Mouse (Mus musculus) layer of hippocampus, adult 9-10 months (tissue): ENCODE results near the gene Arl5a.

Source experiments
- DNase-seq: peaks from one replicate; pipeline ENCODE4 v3.0.0; 2022; ENCODE audit warnings: low spot score

The Arl5a gene

DNA sequence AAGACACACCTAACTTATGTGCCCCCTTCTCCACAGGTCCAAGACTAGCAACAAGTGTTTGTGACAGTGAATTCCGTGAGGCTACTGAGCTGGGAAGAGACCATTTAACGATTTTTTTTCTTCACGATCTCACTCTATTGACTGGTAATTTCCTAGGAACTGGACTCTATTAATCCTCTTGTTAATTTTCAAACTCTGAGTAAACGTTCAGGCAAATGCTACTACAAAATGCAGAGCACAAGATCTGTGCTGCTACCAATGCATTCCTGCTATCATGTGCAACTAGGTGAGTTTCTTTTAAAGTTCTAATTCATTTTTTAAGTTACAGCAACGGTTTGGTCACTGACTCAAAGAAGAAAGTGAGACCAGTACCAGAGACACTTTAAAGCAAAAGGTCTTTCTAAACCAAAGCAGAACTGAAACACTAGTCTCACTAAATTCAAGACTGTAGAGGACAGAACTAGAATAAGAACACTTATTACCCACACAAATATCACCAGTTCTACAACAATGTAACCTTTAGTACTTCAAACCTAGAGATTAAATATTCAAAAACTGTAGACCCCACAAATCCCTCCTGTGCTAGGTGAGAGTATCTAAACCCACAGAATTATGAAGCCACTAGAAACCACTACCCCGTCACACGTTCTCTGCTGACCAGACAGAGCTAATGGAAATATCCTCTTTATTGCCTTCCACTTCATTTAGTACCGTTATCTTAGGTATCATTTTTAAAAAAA, 1.7 kb downstream of the Arl5a start:
- no peak for DNase-seq

DNA sequence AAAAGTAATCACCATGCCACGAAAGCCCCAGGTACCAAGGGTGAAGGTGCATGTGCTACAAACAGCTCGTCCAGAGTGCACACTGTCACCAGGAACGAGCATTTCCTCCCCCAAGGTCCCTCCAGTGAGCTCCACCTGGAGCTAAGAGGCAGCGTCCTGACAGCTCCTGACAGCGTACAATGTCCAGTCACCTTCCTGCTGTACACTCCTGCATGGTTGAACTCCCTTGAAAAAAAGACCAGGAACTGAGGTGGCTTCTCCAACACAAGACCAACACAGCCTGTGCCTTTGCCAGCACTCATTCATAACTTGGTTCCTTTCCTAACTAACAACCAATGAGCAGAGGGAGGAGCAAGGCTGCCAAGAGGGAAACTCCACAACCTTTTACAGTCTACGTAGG, 3.5 kb downstream of the Arl5a start:
- no peak for DNase-seq

DNA sequence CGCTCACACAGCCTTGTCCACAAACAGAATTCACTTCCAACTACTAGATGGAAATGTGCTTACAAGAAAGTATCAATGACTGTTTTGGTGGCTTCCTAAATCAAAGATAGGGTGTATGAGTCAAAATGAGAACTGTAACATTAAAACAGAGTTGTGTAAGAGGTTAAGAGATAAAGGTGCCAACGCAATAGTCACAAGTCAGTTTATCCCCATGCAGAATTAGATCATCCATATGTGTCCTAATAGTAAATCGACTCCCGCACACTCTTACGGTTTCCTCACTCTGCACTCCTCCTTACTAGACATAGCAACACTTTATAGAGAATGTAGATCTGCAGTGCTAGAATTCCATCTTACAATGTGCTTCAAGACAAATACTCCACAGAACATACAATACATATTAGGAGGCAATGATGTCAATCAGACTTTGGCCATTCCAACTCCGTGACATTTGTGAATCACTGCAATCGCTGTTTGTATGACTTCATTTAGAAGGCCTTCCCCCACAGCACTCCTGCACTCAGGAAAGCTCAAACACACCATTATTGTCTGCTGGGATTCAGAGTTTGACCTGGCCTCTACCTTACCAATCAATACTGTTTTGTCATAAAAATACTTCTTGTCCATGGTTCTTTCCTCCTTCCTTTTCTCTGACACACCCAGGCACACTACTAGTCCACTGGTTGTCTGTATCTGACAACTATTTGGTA, 4.5 kb downstream of the Arl5a start:
- DNase-seq, result no peak

GRCm38 (mm10) chr2:52419295-52419694, 5.4 kb downstream of the Arl5a start:
- DNase-seq, result no peak

DNA sequence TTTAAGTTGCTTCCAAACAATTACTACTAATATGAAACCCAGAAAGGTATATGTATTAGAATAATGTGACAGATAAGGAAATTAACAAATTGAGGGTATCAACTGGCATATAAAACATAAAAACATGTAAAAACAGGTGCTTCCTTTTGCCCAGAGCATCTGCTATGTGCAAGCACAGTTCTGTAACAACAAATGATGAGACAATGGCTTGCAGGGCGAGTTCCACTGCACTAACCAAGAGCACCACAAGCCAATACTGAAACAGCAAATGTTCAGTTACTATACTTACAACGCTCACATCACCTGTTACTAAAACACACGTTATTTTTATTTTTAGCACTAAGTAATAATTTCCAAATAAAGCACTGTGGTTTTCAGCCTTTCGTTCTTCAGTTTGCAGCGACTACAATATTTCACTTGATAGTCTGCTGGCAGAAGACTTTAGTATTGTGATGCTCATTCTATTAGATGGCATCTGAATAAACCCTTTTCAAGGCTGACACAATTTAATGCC, 12.1 kb downstream of the Arl5a start:
- DNase-seq, result no peak

GRCm38 (mm10) chr2:52406480-52406879, 18.2 kb downstream of the Arl5a start:
- no peak for DNase-seq

- DNase-seq, result no peak
Observed at GRCm38 (mm10) chr2:52405238-52405637, 19.5 kb downstream of the Arl5a start.

DNA sequence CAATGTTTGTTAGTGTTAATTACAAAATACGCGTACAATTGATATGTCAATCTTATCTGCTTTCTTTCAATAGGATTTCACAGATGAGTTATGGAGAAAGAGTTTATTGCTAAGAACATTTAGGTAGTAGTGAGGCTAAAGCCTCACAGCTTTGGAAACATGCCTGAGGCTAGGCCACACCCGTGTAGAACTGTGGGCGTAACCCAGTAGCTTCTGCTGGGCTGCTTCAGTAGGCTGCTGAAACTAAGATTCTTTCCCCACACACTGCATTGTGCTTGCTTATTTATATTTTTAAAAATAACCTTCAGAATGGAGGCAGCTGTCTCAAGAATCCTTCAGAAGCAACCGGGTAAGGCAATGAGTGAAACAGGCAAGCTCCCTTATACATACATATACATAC, 30.2 kb downstream of the Arl5a start:
- no peak for DNase-seq

DNA sequence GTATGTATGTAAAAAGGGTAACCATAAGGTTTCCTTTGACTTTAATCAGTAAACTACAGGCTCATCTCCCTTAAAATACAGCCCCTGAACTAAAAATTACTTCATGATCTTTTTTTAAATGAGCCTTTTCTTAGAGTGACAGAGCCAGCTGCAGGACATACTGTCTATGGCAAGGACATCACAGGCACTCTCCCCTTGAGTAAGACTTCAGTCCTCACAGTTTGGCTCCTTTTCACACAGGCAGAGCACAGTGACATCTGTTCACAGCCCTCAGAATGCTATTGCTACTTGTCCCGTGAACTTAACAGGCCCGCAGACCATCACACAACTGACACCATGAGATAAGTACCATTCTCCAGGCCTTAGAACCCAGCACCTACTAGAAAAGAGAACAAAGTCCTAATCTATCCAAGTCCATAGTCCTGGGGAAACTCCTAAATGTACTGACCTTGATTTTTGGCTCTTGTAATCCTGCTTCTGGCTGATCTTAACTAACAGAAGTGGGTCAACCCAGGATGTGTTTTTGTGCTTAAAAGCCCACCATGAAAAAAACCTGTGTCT, 34.2 kb downstream of the Arl5a start:
- DNase-seq, result no peak

DNA sequence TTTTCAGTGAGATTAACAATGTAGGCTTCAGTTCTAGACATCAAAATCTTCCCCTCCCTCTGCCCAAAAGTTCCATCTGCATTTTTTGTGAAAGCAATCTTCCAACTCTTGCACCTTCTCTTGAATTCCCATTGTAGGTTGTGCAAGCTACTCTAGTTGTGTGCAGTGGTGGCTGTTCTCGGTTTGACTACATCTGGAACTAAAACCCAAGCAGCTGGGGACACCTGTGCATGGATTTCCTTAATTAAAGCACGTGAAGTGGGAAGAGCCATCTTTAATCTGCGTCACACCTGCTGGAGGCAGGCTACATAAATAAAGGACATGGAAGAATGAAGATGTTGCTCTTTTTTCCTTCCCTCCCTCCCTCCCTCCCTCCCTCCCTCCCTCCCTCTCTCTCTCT, 34.7 kb downstream of the Arl5a start:
- no peak for DNase-seq

GRCm38 (mm10) chr2:52386451-52386850, 38.2 kb downstream of the Arl5a start:
- DNase-seq, result no peak

GRCm38 (mm10) chr2:52386037-52386436, 38.7 kb downstream of the Arl5a start:
- no peak for DNase-seq

- no peak for DNase-seq
Observed at GRCm38 (mm10) chr2:52378848-52379261, 45.8 kb downstream of the Arl5a start.

GRCm38 (mm10) chr2:52378448-52378804, 46.3 kb downstream of the Arl5a start, which contains the start of gene Neb:
TSS of gene Neb (minus strand) at chr2:52378474.
- no peak for DNase-seq

DNA sequence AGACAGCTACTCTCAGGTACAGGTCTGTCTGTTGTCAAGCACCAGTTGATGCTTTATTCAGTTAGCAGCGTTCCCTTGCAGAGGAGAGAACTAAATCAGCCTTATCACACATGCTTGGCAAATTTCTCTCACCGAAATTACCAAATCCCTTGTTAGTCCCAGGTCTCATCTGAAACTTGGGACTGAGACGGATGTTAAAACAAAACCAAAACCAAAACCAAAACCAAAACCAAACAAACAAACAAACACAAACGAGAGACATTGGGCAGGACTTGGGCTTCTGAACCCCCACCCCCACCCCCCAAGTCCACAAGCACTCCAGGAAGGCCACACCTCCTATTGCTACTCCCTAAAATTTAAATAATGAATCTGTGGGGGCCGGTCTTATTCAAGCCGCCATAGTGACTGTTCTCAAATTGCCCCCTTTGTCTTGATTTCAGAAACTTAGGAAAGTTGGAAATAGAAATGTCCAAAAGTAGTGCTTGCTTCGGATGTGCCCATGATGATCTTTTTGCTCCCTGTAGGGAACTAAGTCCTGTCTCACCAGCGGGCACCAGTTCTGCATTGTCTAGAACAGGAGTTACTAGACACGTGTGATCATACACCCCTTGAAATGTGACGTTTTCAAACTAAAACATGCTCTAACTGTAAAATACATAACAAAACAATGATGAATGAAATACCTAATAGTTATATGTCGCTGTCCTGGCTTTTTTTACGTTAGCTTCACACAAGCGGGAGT, 46.8 kb downstream of the Arl5a start:
- DNase-seq, result no peak

- DNase-seq, result no peak
Observed at GRCm38 (mm10) chr2:52374706-52375105, 50.0 kb downstream of the Arl5a start.

DNA sequence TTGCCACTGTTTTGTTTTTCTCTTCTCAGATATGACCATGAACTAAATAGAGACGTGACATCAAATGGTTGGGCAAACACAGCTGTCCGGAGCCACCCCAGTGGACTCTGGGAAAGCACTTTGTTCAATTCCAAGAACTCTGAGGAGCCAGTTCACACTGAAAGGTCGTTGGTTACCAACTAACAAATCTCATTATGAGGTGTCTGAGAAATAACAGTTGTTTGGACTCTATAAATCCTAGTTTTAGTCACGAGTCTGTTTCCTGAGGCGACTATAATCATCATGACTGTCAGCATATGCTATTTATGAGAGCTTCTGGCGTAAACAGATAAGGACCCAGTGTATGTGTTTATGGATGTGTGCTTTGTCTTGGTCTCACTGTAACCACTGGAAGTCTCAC, 52.2 kb downstream of the Arl5a start:
- no peak for DNase-seq

GRCm38 (mm10) chr2:52372080-52372479, 52.6 kb downstream of the Arl5a start:
- DNase-seq, result no peak

GRCm38 (mm10) chr2:52371066-52371465, 53.6 kb downstream of the Arl5a start:
- no peak for DNase-seq

GRCm38 (mm10) chr2:52369622-52370021, 55.1 kb downstream of the Arl5a start:
- no peak for DNase-seq

- no peak for DNase-seq
Observed at GRCm38 (mm10) chr2:52367665-52368064, 57.0 kb downstream of the Arl5a start.

- no peak for DNase-seq
Observed at GRCm38 (mm10) chr2:52367248-52367647, 57.5 kb downstream of the Arl5a start.
